Mouse (Mus musculus): ENCODE measurements around the gene Gm20388.

GRCm38 (mm10) chr8:120472230-120472629 lies 561.6 kb downstream of the Gm20388 start:
- no peak for TF ChIP-seq CTCF (IDR thresholded peaks at IDR 0.05; ENCODE audit: low read depth)
- no peak for TF ChIP-seq EP300 (IDR thresholded peaks at IDR 0.05; ENCODE audit: low read depth)
